Mouse (Mus musculus) heart, adult 9 months (tissue): Measurements from ENCODE around the gene Ppp2r3a.

Experiments used
- DNase-seq, 2 experiments: peaks; one replicate each; pipeline ENCODE4 v3.0.0; 2022; ENCODE audit warnings: low spot score in 2 of 2

Ppp2r3a gene

GRCm38 (mm10) chr9:101075091-101075581 lies 176.5 kb downstream of the Ppp2r3a start:
- DNase-seq, result peak; percentile 28 to 34

DNA sequence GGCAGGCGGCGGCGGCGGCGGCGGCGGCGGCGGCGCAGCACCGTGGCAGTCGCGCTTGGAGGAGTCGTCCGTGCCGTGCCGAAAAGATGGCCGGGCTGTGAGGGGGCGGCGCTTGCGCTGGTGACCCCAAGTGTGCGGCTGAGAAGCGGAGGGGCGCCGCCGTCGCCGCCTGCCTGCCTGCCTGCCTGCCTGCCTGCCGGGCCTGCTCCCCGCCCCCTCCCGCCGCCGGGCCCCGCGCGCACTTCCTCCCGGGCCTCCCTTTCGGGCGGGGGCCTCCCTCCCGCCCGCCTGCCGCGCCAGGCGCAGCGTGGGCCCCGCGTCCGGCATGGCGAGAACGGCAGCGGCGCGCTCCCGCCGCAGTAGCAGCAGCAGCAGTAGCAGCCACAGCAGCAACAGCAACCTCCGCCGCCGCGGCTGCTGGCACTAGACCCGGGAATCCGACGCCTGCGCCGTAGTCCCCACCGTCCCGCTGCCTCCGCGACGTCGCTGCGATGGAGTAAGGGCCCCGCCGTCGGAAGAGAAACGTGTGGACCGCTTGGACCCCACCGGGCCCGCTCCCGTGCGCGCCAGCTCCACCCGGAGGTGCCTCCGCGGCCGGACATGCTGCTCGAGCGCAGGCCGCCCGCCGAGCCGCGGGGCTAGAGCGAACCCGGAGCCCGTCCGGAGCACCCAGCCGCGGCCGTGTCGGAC lies 177.1 kb downstream of the Ppp2r3a start:
- DNase-seq, result peak; percentile 87 to 88

GRCm38 (mm10) chr9:101073987-101074331 lies 177.6 kb downstream of the Ppp2r3a start, which contains the start of gene Msl2:
Gene Msl2, plus strand, starts transcription at chr9:101074101.
- no peak for DNase-seq

DNA sequence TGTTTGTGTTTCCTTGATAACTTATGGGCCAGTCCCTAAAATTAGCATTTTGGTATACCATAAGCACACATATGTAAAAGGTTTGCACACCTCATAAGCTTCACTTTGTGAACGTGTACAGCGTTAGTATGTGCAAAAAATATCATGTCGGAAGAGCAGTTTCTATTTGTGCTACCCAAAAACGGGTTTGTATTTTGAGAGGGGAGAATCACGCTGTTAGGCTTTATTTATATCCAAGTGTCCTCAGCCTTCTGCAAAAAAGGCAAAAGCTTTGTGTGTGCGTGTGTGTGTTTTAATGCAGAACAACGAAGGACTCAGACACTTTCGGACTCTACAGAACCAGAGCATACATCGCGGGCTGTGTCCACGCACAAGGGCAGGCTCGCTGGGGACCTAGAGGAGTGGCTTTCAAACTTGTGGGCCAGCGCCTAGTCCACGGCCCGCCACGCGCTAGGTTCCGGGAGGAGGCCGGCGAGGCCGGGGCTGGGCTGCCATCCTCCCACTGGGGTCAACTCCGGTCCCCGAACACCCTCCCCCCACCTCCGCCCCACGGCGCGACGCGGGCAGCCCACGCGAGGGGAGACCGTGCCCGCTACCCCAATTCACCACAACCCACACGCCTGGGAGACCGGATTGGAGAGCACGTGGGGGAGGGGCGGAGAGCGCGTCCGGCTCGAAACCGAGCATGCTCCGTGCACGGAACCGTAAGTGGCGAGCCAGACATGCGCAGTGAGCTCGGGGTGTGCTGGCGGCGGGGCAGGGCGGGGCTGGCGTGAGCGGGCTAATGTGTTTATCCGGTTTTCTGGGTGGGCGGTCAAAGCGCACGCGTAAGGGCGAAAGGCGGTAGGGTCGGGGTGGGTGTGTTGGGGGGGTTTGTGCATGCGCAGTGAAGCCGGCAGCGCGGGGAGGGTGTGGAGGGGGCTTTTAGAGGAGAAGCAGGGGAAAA lies 178.3 kb downstream of the Ppp2r3a start:
- DNase-seq, result peak; percentile 99

- DNase-seq, result no peak
Measured at GRCm38 (mm10) chr9:101072506-101072905, 179.1 kb downstream of the Ppp2r3a start.

DNA sequence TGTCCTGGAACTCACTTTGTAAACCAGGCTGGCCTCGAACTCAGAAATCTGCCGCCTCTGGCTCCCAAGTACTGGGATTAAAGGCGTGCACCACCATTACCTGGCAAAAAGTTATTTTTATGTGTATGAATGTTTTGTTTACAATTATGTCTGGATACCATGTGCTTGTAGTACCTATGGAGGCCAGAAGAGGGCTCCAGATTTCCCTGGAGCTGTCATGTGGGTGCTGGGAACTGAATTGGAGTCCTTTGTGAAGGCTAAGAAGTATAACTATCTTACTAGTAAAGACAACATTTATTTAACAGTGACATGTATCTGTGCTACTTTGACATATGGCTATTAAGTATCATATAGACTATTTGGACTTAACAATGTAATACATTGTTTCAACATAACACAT lies 181.8 kb downstream of the Ppp2r3a start:
- DNase-seq, result no peak

DNA sequence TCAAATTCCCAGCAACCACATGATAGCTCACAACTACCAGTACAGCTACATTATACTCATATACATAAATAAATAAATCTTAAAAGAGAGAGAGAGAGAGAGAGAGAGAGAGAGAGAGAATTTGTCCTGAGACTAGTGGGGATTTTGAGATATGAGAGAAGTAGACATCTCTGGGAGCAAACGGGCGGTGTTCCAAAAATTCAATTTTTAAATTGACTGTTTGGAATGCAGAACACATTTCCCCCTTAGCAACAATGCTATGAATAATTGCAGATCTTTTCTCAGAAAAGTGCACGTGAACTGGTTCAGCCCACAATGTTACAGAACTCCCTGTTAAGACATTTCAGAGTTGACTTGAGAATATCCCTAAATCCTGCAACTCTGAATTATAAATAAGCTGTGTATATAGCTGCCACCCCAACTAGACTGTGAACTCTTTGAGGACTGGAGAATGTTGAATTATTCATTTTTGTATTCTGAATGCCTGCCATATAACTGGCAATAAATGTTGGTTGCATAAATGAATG lies 186.5 kb downstream of the Ppp2r3a start:
- DNase-seq, result no peak

GRCm38 (mm10) chr9:101062253-101062780 lies 189.3 kb downstream of the Ppp2r3a start:
- DNase-seq, result no peak

DNA sequence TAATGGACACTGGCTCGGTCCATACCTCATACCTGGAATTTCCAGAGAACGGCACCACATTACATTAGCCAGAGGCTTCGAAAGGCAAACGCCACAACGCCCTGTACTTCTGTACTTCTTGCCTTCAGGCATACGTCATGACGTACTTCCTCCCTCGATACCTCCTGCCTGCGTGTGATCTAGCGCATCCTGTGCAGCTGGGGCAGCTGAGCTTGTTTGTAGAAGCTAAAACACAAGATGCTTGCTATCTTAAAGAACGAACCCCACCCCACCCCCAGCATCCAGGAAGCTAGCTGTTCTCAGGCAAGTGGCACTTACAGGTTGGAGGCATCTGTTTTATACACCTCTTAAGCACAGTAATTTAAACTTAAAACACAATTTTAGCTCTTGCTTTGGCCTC lies 190.6 kb downstream of the Ppp2r3a start:
- DNase-seq, result no peak

DNA sequence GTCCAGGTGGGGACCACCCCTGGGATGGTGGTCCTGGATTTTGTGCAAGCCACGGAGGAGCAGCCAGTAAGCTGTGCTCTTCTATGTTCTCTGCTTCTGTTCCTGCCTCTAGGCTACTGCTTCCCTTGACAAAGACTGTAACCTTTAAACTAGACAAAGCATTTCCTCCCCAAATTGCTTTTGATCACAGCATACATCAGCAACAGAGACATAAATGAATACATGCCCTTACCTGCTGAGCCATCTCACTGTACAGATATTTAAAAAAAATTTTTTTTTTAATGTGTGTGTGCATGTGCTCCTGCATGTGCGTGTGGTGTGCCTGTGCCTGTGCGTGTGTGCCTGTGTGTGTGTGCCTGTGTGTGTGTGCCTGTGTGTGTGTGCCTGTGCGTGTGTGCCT lies 194.4 kb downstream of the Ppp2r3a start:
- DNase-seq, result no peak
